15 mouse cellular contexts compared by ENCODE assay signal in genomic region chr2:71096170-71096569, GRCm38 (mm10). TPM values are rescaled to one million over a fixed set of nuclear protein-coding genes. Genes with fewer than 3 reads are reported as not detected.
DNase-seq lines count a peak whose midpoint lies in the region; ATAC-seq and TF ChIP-seq lines count a peak whose summit lies in the region.
"Had no signal": no experiment of that assay in that cellular context is flagged by ENCODE, and none has a peak within 500 bp of the region (broad histone marks: within the 10 kb centered on the region; RNA-seq: fewer than 3 reads in every experiment).

No protein-coding gene starts in this region.

- no peak overlapping the region for H3K4me3 ChIP-seq in liver, embryonic 11.5 days (ENCODE audit: low read depth, low read length)
- H3K4me3 ChIP-seq in stomach, embryonic 16.5 days (replicated peaks; ENCODE audit: low read length), result no peak overlapping the region
- no peak overlapping the region for H3K4me3 ChIP-seq in hindbrain, postnatal 0 days (ENCODE audit: low read length)
- H3K4me3 ChIP-seq: embryonic facial prominence, embryonic 15.5 days; hindbrain, embryonic 13.5 days; layer of hippocampus, adult 2 months had no signal

- no peak overlapping the region for H3K4me2 ChIP-seq in liver, embryonic 11.5 days
- H3K4me2 ChIP-seq in stomach, embryonic 16.5 days (ENCODE audit: low read depth, low read length), result no peak overlapping the region
- no peak overlapping the region for H3K4me2 ChIP-seq in hindbrain, postnatal 0 days (ENCODE audit: low read depth, low read length)
- H3K4me2 ChIP-seq: embryonic facial prominence, embryonic 15.5 days; hindbrain, embryonic 13.5 days; lung, embryonic 14.5 days had no signal

- H3K27me3 ChIP-seq in liver, embryonic 11.5 days (replicated peaks; ENCODE audit: control insufficient read depth, insufficient read depth, low read length), result no peaks in the 10 kb centered on the region
- H3K27me3 ChIP-seq in stomach, embryonic 16.5 days (ENCODE audit: control insufficient read depth, insufficient read depth, low read length), result no peaks in the 10 kb centered on the region
- H3K27me3 ChIP-seq in hindbrain, postnatal 0 days (ENCODE audit: insufficient read depth, low read length), result no peaks in the 10 kb centered on the region
- H3K27me3 ChIP-seq: embryonic facial prominence, embryonic 15.5 days; hindbrain, embryonic 13.5 days had no signal

- 23% methylated on average over 7 of the region's 7 CpGs for WGBS in liver, embryonic 11.5 days
- WGBS in stomach, embryonic 16.5 days, result 57% methylated on average over 7 of the region's 7 CpGs
- WGBS in hindbrain, postnatal 0 days, result 85% methylated on average over 7 of the region's 7 CpGs

- H3K27ac ChIP-seq in liver, embryonic 11.5 days (ENCODE audit: low read depth, low read length), result no peak overlapping the region
- no peak overlapping the region for H3K27ac ChIP-seq in stomach, embryonic 16.5 days (ENCODE audit: low read length)
- H3K27ac ChIP-seq in hindbrain, postnatal 0 days, result no peak overlapping the region
- H3K27ac ChIP-seq: embryonic facial prominence, embryonic 15.5 days; hindbrain, embryonic 13.5 days; layer of hippocampus, adult 2 months had no signal

- no peak for TF ChIP-seq CTCF in hindbrain, postnatal 0 days (IDR thresholded peaks at IDR 0.05; ENCODE audit: low read depth)

- no peak overlapping the region for H3K9ac ChIP-seq in liver, embryonic 11.5 days (ENCODE audit: low read depth, low read length)
- no peak overlapping the region for H3K9ac ChIP-seq in stomach, embryonic 16.5 days (ENCODE audit: low read length)
- H3K9ac ChIP-seq in hindbrain, postnatal 0 days (replicated peaks; ENCODE audit: low read length), result no peak overlapping the region
- H3K9ac ChIP-seq: embryonic facial prominence, embryonic 15.5 days; hindbrain, embryonic 13.5 days; lung, embryonic 14.5 days had no signal

- no peaks in the 10 kb centered on the region for H3K9me3 ChIP-seq in liver, embryonic 11.5 days (ENCODE audit: control insufficient read depth, low read length)
- no peaks in the 10 kb centered on the region for H3K9me3 ChIP-seq in stomach, embryonic 16.5 days (replicated peaks; ENCODE audit: control insufficient read depth, low read length)
- H3K9me3 ChIP-seq in hindbrain, postnatal 0 days (ENCODE audit: low read length), result no peaks in the 10 kb centered on the region
- H3K9me3 ChIP-seq: embryonic facial prominence, embryonic 15.5 days; hindbrain, embryonic 13.5 days had no signal

- ATAC-seq in liver, embryonic 11.5 days (replicated peaks; ENCODE audit: low FRiP score), result peak; percentile 83
- ATAC-seq in stomach, embryonic 16.5 days (ENCODE audit: insufficient read depth, low FRiP score), result peak; percentile 73; the same call in 1 of the 2 replicates
- no peak for ATAC-seq in hindbrain, postnatal 0 days
- ATAC-seq: forebrain, embryonic 16.5 days had no signal

- H3K4me1 ChIP-seq in liver, embryonic 11.5 days (replicated peaks; ENCODE audit: control insufficient read depth, insufficient read depth, low read length), result no peaks in the 10 kb centered on the region
- H3K4me1 ChIP-seq in stomach, embryonic 16.5 days (ENCODE audit: control insufficient read depth, insufficient read depth, low read length), result no peaks in the 10 kb centered on the region
- H3K4me1 ChIP-seq in hindbrain, postnatal 0 days (ENCODE audit: insufficient read depth, low read length), result no peaks in the 10 kb centered on the region
- H3K4me1 ChIP-seq: embryonic facial prominence, embryonic 15.5 days; hindbrain, embryonic 13.5 days had no signal

- peak; percentile 20 to 49 for DNase-seq in adrenal gland, adult (ENCODE audit: inconsistent age in 2 of 2, low spot score in 1 of 2)
- DNase-seq in adrenal gland, postnatal 10 days, result no peak
- DNase-seq in spleen, adult 12 weeks (ENCODE audit: low spot score), result peak; percentile 14
- no peak for DNase-seq in spleen, postnatal 10 days (ENCODE audit: low spot score in 2 of 2)
- no peak for DNase-seq in liver, embryonic 11.5 days (ENCODE audit: low spot score)
- no peak for DNase-seq in hindbrain, postnatal 0 days (ENCODE audit: low spot score)
- DNase-seq in gastrocnemius, postnatal 10 days, result no peak
- DNase-seq: gastrocnemius, postnatal 36 days; lung, embryonic 14.5 days; right cerebral cortex, postnatal 25 days had no signal

- H3K36me3 ChIP-seq in liver, embryonic 11.5 days (ENCODE audit: control insufficient read depth, insufficient read depth, low read length), result peaks cover 10% of the 10 kb centered on the region; the same call in 1 of the 2 replicates
- 0 out of 2 replicates have a peak, but pooled peaks cover 5% of the 10 kb centered on the region for H3K36me3 ChIP-seq in stomach, embryonic 16.5 days (ENCODE audit: control insufficient read depth, insufficient read depth, low read length)
- H3K36me3 ChIP-seq in hindbrain, postnatal 0 days (ENCODE audit: insufficient read depth, low read length), result peaks cover 5% of the 10 kb centered on the region; the same call in 1 of the 2 replicates

RNA-seq across cellular contexts. Expression of gene Cybrd1, which starts 21.6 kb away (rescaled TPM):
- 1 to 10 TPM; 1.8 TPM for total RNA-seq in adrenal gland, postnatal 10 days (2021)
- polyA plus RNA-seq in liver, embryonic 11.5 days (2014; fragmentation: Nextera tagmentation; extraction: Ambion mirVana), result 0.84 and 0.91 TPM in 2 replicates
- polyA plus RNA-seq in stomach, embryonic 16.5 days (2015; fragmentation: Nextera tagmentation; extraction: Ambion mirVana), result 10.6 and 12.3 TPM in 2 replicates
- 11.3 and 13.5 TPM in 2 replicates for total RNA-seq in hindbrain, postnatal 0 days (2014; rRNA removed)
- polyA plus RNA-seq in hindbrain, postnatal 0 days (2015; fragmentation: Nextera tagmentation; extraction: Ambion mirVana), result 4.0 and 4.5 TPM in 2 replicates
- 1 to 10 TPM; 3.0 to 4.1 TPM for total RNA-seq in gastrocnemius, postnatal 10 days (2021)

RNA-seq across cellular contexts. Expression of gene Mettl8, which starts 40.8 kb away (rescaled TPM):
- total RNA-seq in adrenal gland, postnatal 10 days (2021), result 10 to 100 TPM; 10.8 to 16.4 TPM
- 21.9 and 24.1 TPM in 2 replicates for polyA plus RNA-seq in liver, embryonic 11.5 days (2014; fragmentation: Nextera tagmentation; extraction: Ambion mirVana)
- 17.1 and 17.6 TPM in 2 replicates for polyA plus RNA-seq in stomach, embryonic 16.5 days (2015; fragmentation: Nextera tagmentation; extraction: Ambion mirVana)
- 6.7 and 8.1 TPM in 2 replicates for total RNA-seq in hindbrain, postnatal 0 days (2014; rRNA removed)
- polyA plus RNA-seq in hindbrain, postnatal 0 days (2015; fragmentation: Nextera tagmentation; extraction: Ambion mirVana), result 7.9 and 8.5 TPM in 2 replicates
- 1 to 10 TPM; 7.4 to 8.7 TPM for total RNA-seq in gastrocnemius, postnatal 10 days (2021)

RNA-seq across cellular contexts. Expression of gene Dcaf17, which starts 41.0 kb away (rescaled TPM):
- 10 to 100 TPM; 11.3 to 16.6 TPM for total RNA-seq in adrenal gland, postnatal 10 days (2021)
- 34.6 and 39.0 TPM in 2 replicates for polyA plus RNA-seq in liver, embryonic 11.5 days (2014; fragmentation: Nextera tagmentation; extraction: Ambion mirVana)
- 41.4 and 43.1 TPM in 2 replicates for polyA plus RNA-seq in stomach, embryonic 16.5 days (2015; fragmentation: Nextera tagmentation; extraction: Ambion mirVana)
- total RNA-seq in hindbrain, postnatal 0 days (2014; rRNA removed), result 8.5 and 12.3 TPM in 2 replicates
- polyA plus RNA-seq in hindbrain, postnatal 0 days (2015; fragmentation: Nextera tagmentation; extraction: Ambion mirVana), result 20.5 and 21.7 TPM in 2 replicates
- 1 to 10 TPM; 4.4 to 7.5 TPM for total RNA-seq in gastrocnemius, postnatal 10 days (2021)

Comparison
In these comparisons a context has a peak if more than half of its experiments do, and no peak if none do; other contexts are left out.
1. DNase-seq: peak in adrenal gland, adult (2 of 2) and spleen, adult 12 weeks (single experiment); none in adrenal gland, postnatal 10 days (single experiment), spleen, postnatal 10 days (0 of 2), liver, embryonic 11.5 days (single experiment), hindbrain, postnatal 0 days (single experiment) and gastrocnemius, postnatal 10 days (single experiment).